Mouse (Mus musculus) CH12.LX (cell line): ENCODE results near the gene Akap8l. TPM values are rescaled to one million over a fixed set of nuclear protein-coding genes. Genes with fewer than 3 reads are reported as not detected.

Source experiments
- DNase-seq: peaks from one replicate; pipeline ENCODE4 v3.0.0-alpha.2; 2013; ENCODE audit errors: extremely low read depth
- H3K27ac ChIP-seq: 2 replicates; pipeline ENCODE4 v1.5.1; 2012; ENCODE audit warnings: low read depth, mild to moderate bottlenecking, control low read depth, moderate library complexity; ENCODE audit not compliant: insufficient read depth
- H3K27me3 ChIP-seq: replicated peaks from 2 replicates; pipeline ENCODE3; 2012; ENCODE audit warnings: inconsistent platforms
- H3K36me3 ChIP-seq, 2 experiments: replicated peaks in 1 of 2; 2 replicates each; pipeline versions ENCODE3 to v1.6.1; 2012; ENCODE audit warnings: inconsistent platforms in 1 of 2, low read length in 1 of 2, mild to moderate bottlenecking in 1 of 2, mixed read lengths in 1 of 2, moderate library complexity in 1 of 2; ENCODE audit not compliant: control insufficient read depth in 1 of 2, insufficient read depth in 1 of 2
- H3K4me1 ChIP-seq, 2 experiments: 2 replicates each; pipeline ENCODE4 v1.6.1; 2012; ENCODE audit warnings: inconsistent platforms in 1 of 2, moderate library complexity in 1 of 2; ENCODE audit not compliant: insufficient read depth in 2 of 2, control insufficient read depth in 1 of 2
- H3K4me2 ChIP-seq: 2 replicates; pipeline ENCODE4 v1.6.1; 2012; ENCODE audit warnings: low read depth, mild to moderate bottlenecking, control low read depth; ENCODE audit not compliant: poor library complexity, insufficient read depth, severe bottlenecking
- H3K4me3 ChIP-seq, 3 experiments: fragments of 150-350 bp in 1 of 3; sonication (generic) in 1 of 3; replicated peaks in 1 of 3; 2 replicates each; pipeline versions ENCODE3 to v1.5.1; 2011 to 2012; ENCODE audit warnings: low read depth in 2 of 3, low read length in 2 of 3, mild to moderate bottlenecking in 2 of 3, moderate library complexity in 2 of 3, control low read depth in 1 of 3, improper control_type of control experiment in 1 of 3, inconsistent platforms in 1 of 3, mixed read lengths in 1 of 3; ENCODE audit not compliant: poor library complexity in 1 of 3
- H3K79me2 ChIP-seq: replicated peaks from 2 replicates; pipeline ENCODE4 v1.6.1; 2012; ENCODE audit warnings: mild to moderate bottlenecking, moderate library complexity; ENCODE audit not compliant: control insufficient read depth, poor library complexity, insufficient read depth, severe bottlenecking; ENCODE audit errors: extremely low read depth
- H3K9ac ChIP-seq: 2 replicates; pipeline ENCODE4 v1.6.1; 2012; ENCODE audit warnings: low read depth, mild to moderate bottlenecking, control low read depth, moderate library complexity; ENCODE audit not compliant: insufficient read depth
- H3K9me3 ChIP-seq: replicated peaks from 2 replicates; pipeline ENCODE3; 2012; ENCODE audit warnings: low read length, inconsistent platforms, mixed read lengths
- CHD1 ChIP-seq: IDR thresholded peaks from 2 replicates; pipeline ENCODE4 v1.6.1; 2012; ENCODE audit warnings: low read depth, low read length, improper control_type of control experiment, inconsistent platforms
- CHD2 ChIP-seq: IDR thresholded peaks from 2 replicates; pipeline ENCODE4 v1.6.1; 2011; ENCODE audit warnings: low read length, improper control_type of control experiment
- CTCF ChIP-seq, 2 experiments: IDR thresholded peaks in 1 of 2; conservative IDR thresholded peaks in 1 of 2; 2 replicates each; pipeline ENCODE4 v1.5.1; 2011 to 2012; ENCODE audit warnings: low read depth in 2 of 2, low read length in 2 of 2, improper control_type of control experiment in 1 of 2, inconsistent platforms in 1 of 2, mild to moderate bottlenecking in 1 of 2, moderate library complexity in 1 of 2
- EP300 ChIP-seq: IDR thresholded peaks from 2 replicates; pipeline ENCODE4 v1.6.1; 2011; ENCODE audit warnings: low read length, improper control_type of control experiment
- ETS1 ChIP-seq: conservative IDR thresholded peaks from 2 replicates; pipeline ENCODE4 v1.6.1; 2012; ENCODE audit warnings: low read depth, mild to moderate bottlenecking, inconsistent platforms, low read length, improper control_type of control experiment, moderate library complexity
- IRF4 ChIP-seq: IDR thresholded peaks from 2 replicates; pipeline ENCODE4 v1.6.1; 2014; ENCODE audit warnings: low read depth, mild to moderate bottlenecking, inconsistent platforms, low read length, improper control_type of control experiment
- MAZ ChIP-seq: IDR thresholded peaks from 2 replicates; pipeline ENCODE4 v1.6.1; 2012; ENCODE audit warnings: low read depth, mild to moderate bottlenecking, inconsistent platforms, low read length, improper control_type of control experiment, moderate library complexity
- MXI1 ChIP-seq: IDR thresholded peaks from 2 replicates; pipeline ENCODE4 v1.6.1; 2011; ENCODE audit warnings: mild to moderate bottlenecking, low read depth, low read length, improper control_type of control experiment
- NRF1 ChIP-seq: IDR thresholded peaks from 2 replicates; pipeline ENCODE4 v1.6.1; 2014; ENCODE audit warnings: low read depth, mild to moderate bottlenecking, inconsistent platforms, low read length, improper control_type of control experiment, moderate library complexity
- POLR2A ChIP-seq: IDR thresholded peaks from 2 replicates; pipeline ENCODE4 v1.6.1; 2011; ENCODE audit warnings: low read depth, mild to moderate bottlenecking, improper control_type of control experiment, low read length
- RCOR1 ChIP-seq: conservative IDR thresholded peaks from 2 replicates; pipeline ENCODE4 v1.6.1; 2012; ENCODE audit warnings: low read depth, mild to moderate bottlenecking, inconsistent platforms, low read length, improper control_type of control experiment
- TCF12 ChIP-seq: IDR thresholded peaks from 2 replicates; pipeline ENCODE4 v1.6.1; 2014; ENCODE audit warnings: low read depth, mild to moderate bottlenecking, inconsistent platforms, low read length, improper control_type of control experiment
- UBTF ChIP-seq: IDR thresholded peaks from 2 replicates; pipeline ENCODE4 v1.6.1; 2012; ENCODE audit warnings: low read depth, mild to moderate bottlenecking, inconsistent platforms, low read length, improper control_type of control experiment, moderate library complexity
- dilution Hi-C: fragments of 300-500 bp; cut with MboI; formaldehyde crosslinking; loops from 2 replicates; pipeline ENCODE4 v1.14.3; 2020; ENCODE audit warnings: low sequenced_read_pairs; ENCODE audit not compliant: extremely low pct_unique_long_range_greater_than_20kb, extremely low pct_ligation_motif_present
- in situ Hi-C: fragments of 300-500 bp; cut with MboI; formaldehyde crosslinking; loops from 3 replicates; pipeline ENCODE4 v1.14.3; 2019; ENCODE audit warnings: low sequenced_read_pairs, low pct_ligation_motif_present, low pct_unique_long_range_greater_than_20kb, mixed read lengths
- polyA plus RNA-seq: library from polyadenylated mRNA; unstranded; fragments of >175 nt; gene quantifications from 2 replicates; pipeline ENCODE4 v1.2.1, GENCODE M21; 2012; ENCODE audit warnings: low read depth; ENCODE audit not compliant: insufficient read length
- total RNA-seq, 2 experiments: library from RNA; depleted of rRNA; stranded (reverse); fragments of 300-350 nt in 1 of 2; fragments of >200 nt in 1 of 2; gene quantifications; 2 replicates each; pipeline ENCODE4 v1.2.3; 2012 to 2014

Gene Akap8l
- total and polyA plus RNA-seq, 3 experiments: 29.6 to 43.4 (median 41.4) TPM

GRCm38 (mm10) chr17:32388370-32389100 lies 38.1 kb upstream of the Akap8l start:
- H3K4me2 ChIP-seq: peak overlapping the region; percentile 59
- H3K4me1 ChIP-seq: peaks cover 9 to 29% of the 10 kb centered on the region in 2 experiments
- in situ Hi-C loops: no loop called here
- TF ChIP-seq RCOR1 (no peak), IRF4 (peak; percentile 53)
- TF ChIP-seq, all 38 proteins: peak for 1
- Histone ChIP-seq H3K36me3 (peaks cover 27 to 45% of the 10 kb centered on the region in 2 experiments), H3K27ac (peak overlapping the region; percentile 31; the same call in 1 of the 2 replicates), H3K9ac (peak overlapping the region; percentile 81), H3K27me3 (no peaks in the 10 kb centered on the region), H3K9me3 (no peaks in the 10 kb centered on the region), H3K79me2 (no peaks in the 10 kb centered on the region), H3K4me3 (peak overlapping the region; percentile 53 to 81 (median 63))
- no peak for DNase-seq
- dilution Hi-C loops: no loop called here

GRCm38 (mm10) chr17:32387986-32388369 lies 37.6 kb upstream of the Akap8l start:
- Histone ChIP-seq H3K4me1 (peaks cover 9 to 29% of the 10 kb centered on the region in 2 experiments), H3K4me2 (peak overlapping the region; percentile 59), H3K27me3 (no peaks in the 10 kb centered on the region), H3K27ac (no peak overlapping the region), H3K79me2 (no peaks in the 10 kb centered on the region), H3K36me3 (peaks cover 22 to 41% of the 10 kb centered on the region in 2 experiments), H3K4me3 (peak overlapping the region in 1 of 3 experiments; percentile 8), H3K9me3 (no peaks in the 10 kb centered on the region), H3K9ac (no peak overlapping the region)
- no peak for TF ChIP-seq TCF12
- TF ChIP-seq ETS1: no peak
- no peak for TF ChIP-seq CHD2
- no peak for TF ChIP-seq POLR2A
- no peak for TF ChIP-seq MXI1
- no peak for TF ChIP-seq UBTF
- TF ChIP-seq EP300: no peak
- no peak for TF ChIP-seq CTCF (conservative IDR thresholded peaks at IDR 0.05 in 1 of 2, IDR thresholded peaks at IDR 0.05 in 1 of 2; ENCODE audit: low read depth in 2 of 2, low read length in 2 of 2)
- no peak for TF ChIP-seq MAZ
- TF ChIP-seq NRF1: no peak
- no peak for TF ChIP-seq CHD1
- dilution Hi-C loops: no loop called here
- no peak for DNase-seq
- in situ Hi-C loops: no loop called here
